Mouse (Mus musculus) cerebellum, adult 2 months (tissue): ENCODE measurements around the gene Lrrc71.

Source experiments
- CTCF ChIP-seq: fragments of 200-500 bp; IDR thresholded peaks from 2 replicates; pipeline ENCODE4 v1.5.1; 2011; ENCODE audit warnings: low read depth, mild to moderate bottlenecking, control low read depth, low read length, moderate library complexity, borderline replicate concordance; ENCODE audit not compliant: insufficient read depth
- POLR2A ChIP-seq: fragments of 200-500 bp; IDR thresholded peaks from 2 replicates; pipeline ENCODE4 v1.6.1; 2011; ENCODE audit warnings: low read length, control low read depth, borderline replicate concordance; ENCODE audit not compliant: insufficient read depth

- TF ChIP-seq POLR2A, result no peak
- TF ChIP-seq CTCF, result no peak
Observed at GRCm38 (mm10) chr3:87768431-87768830, 20.0 kb upstream of the Lrrc71 start.
